Mouse (Mus musculus): ENCODE measurements at regions not wholly inside any gene's neighbourhood (a gene's known extent, or its start where the extent isn't known, plus 50 kb on each side); places are given as distances from the start of the nearest gene placed in this dataset.

GRCm38 (mm10) chr2:109820357-109820756, 70.3 kb upstream of the Lin7c start:
- TF ChIP-seq CTCF (IDR thresholded peaks at IDR 0.05; ENCODE audit: control insufficient read depth, insufficient read depth, insufficient read length): no peak
- TF ChIP-seq MYOD1 (IDR thresholded peaks at IDR 0.05; ENCODE audit: control insufficient read depth, insufficient read length, low read depth): no peak
- no peak for TF ChIP-seq CEBPB (IDR thresholded peaks at IDR 0.05; ENCODE audit: low read depth)
